Mouse (Mus musculus) bone marrow macrophage, adult 2 months (primary cell): ENCODE measurements around the gene Nup107.

Experiments
- CTCF ChIP-seq: IDR thresholded peaks from 2 replicates; pipeline ENCODE4 v1.5.1; 2012; ENCODE audit warnings: low read depth, mild to moderate bottlenecking, low read length, moderate library complexity
- POLR2A ChIP-seq: IDR thresholded peaks from 2 replicates; pipeline ENCODE4 v1.6.1; 2012; ENCODE audit warnings: mild to moderate bottlenecking, low read depth, low read length, borderline replicate concordance

DNA sequence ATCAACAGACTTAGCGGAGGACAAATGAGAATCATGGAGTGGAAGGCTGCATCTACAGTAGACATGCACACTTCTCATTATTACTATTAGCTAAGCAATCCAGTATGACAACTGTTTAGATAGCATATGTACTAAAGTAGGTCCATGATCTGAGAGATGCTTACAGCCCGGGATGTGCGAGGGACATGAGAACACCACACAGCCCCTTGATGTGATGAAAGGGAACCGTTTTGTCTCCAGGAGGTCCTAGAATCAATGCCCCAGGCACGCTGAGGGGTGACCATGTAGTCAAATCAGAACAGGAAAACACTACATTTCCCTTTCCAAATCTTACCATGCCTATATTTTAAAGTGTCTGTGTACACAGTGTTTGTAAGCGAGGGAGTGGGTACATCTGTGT is 40.8 kb downstream of the Nup107 start:
- TF ChIP-seq POLR2A (no peak), CTCF (no peak)
